Mouse (Mus musculus): ENCODE results near the gene Akap13. TPM values are rescaled to one million over a fixed set of nuclear protein-coding genes. Genes with fewer than 3 reads are reported as not detected.

The Akap13 gene
- polyA plus RNA-seq, 1 experiment: 13.5 TPM

DNA sequence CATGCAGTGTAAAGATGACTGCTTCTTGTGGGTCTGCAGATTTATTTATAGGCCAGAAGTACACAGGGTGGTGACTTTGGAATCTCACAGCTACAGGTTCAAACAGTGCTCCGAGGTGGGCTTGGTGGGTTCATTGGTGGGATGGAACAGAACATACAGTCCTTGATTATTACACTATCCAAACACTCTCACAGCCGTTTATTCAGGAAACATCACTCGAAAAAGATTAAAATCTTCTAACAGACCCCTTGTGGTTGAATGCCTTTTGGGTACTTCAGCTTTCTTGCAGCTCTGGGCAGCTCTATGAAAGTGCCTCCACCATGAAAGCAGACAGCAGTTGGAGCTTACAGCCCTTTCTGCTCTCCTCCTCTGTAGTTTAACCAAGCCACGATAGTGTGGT lies 126.8 kb downstream of the Akap13 start:
- Histone ChIP-seq H3K27ac (ENCODE audit: insufficient read depth, low read length) (no peak overlapping the region), H3K4me3 (ENCODE audit: insufficient read depth, low read length) (no peak overlapping the region), H3K4me1 (ENCODE audit: control insufficient read depth, insufficient read depth, low read length) (no peaks in the 10 kb centered on the region)
- no peak for TF ChIP-seq CTCF (IDR thresholded peaks at IDR 0.05; ENCODE audit: extremely low read depth, insufficient read depth, low read length)
- TF ChIP-seq POLR2A (IDR thresholded peaks at IDR 0.05; ENCODE audit: extremely low read depth, insufficient read depth, low read length): no peak

GRCm38 (mm10) chr7:75584100-75584499 lies 128.8 kb downstream of the Akap13 start:
- TF ChIP-seq CTCF (IDR thresholded peaks at IDR 0.05; ENCODE audit: extremely low read depth, insufficient read depth, low read length) (no peak), POLR2A (IDR thresholded peaks at IDR 0.05; ENCODE audit: extremely low read depth, insufficient read depth, low read length) (no peak)
- no peak overlapping the region for H3K27ac ChIP-seq (ENCODE audit: insufficient read depth, low read length)
- H3K4me3 ChIP-seq (ENCODE audit: insufficient read depth, low read length): no peak overlapping the region
- no peaks in the 10 kb centered on the region for H3K4me1 ChIP-seq (ENCODE audit: control insufficient read depth, insufficient read depth, low read length)

- no peaks in the 10 kb centered on the region for H3K4me1 ChIP-seq (ENCODE audit: control insufficient read depth, insufficient read depth, low read length)
- no peak overlapping the region for H3K4me3 ChIP-seq (ENCODE audit: insufficient read depth, low read length)
- H3K27ac ChIP-seq (ENCODE audit: insufficient read depth, low read length): no peak overlapping the region
- TF ChIP-seq POLR2A (IDR thresholded peaks at IDR 0.05; ENCODE audit: extremely low read depth, insufficient read depth, low read length): no peak
- no peak for TF ChIP-seq CTCF (IDR thresholded peaks at IDR 0.05; ENCODE audit: extremely low read depth, insufficient read depth, low read length)
Measured at GRCm38 (mm10) chr7:75585409-75585808, 130.1 kb downstream of the Akap13 start.

DNA sequence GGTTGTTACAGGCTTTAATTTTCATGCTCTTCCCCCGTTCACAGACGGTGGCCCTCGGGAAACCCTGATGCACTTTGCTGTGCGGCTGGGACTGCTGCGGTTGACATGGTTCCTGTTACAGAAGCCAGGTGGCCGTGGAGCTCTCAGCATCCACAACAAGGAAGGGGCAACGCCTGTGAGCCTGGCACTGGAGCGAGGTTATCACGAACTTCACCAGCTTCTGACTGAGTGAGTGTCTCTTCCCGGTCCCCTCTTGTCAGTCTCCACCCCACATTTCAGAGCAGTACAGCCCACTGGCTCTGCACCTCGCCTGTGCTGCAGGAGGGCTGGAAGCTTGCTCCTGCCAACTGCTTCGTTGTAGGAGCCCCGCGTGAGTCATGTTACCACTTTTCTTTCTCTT lies 130.8 kb downstream of the Akap13 start:
- H3K4me1 ChIP-seq (ENCODE audit: control insufficient read depth, insufficient read depth, low read length): no peaks in the 10 kb centered on the region
- H3K4me3 ChIP-seq (ENCODE audit: insufficient read depth, low read length): no peak overlapping the region
- no peak overlapping the region for H3K27ac ChIP-seq (ENCODE audit: insufficient read depth, low read length)
- TF ChIP-seq POLR2A (IDR thresholded peaks at IDR 0.05; ENCODE audit: extremely low read depth, insufficient read depth, low read length) (no peak), CTCF (IDR thresholded peaks at IDR 0.05; ENCODE audit: extremely low read depth, insufficient read depth, low read length) (no peak)

GRCm38 (mm10) chr7:75587727-75588126 lies 132.4 kb downstream of the Akap13 start:
- no peak for TF ChIP-seq POLR2A (IDR thresholded peaks at IDR 0.05; ENCODE audit: extremely low read depth, insufficient read depth, low read length)
- no peak for TF ChIP-seq CTCF (IDR thresholded peaks at IDR 0.05; ENCODE audit: extremely low read depth, insufficient read depth, low read length)
- no peak overlapping the region for H3K4me3 ChIP-seq (ENCODE audit: insufficient read depth, low read length)
- H3K4me1 ChIP-seq (ENCODE audit: control insufficient read depth, insufficient read depth, low read length): no peaks in the 10 kb centered on the region

DNA sequence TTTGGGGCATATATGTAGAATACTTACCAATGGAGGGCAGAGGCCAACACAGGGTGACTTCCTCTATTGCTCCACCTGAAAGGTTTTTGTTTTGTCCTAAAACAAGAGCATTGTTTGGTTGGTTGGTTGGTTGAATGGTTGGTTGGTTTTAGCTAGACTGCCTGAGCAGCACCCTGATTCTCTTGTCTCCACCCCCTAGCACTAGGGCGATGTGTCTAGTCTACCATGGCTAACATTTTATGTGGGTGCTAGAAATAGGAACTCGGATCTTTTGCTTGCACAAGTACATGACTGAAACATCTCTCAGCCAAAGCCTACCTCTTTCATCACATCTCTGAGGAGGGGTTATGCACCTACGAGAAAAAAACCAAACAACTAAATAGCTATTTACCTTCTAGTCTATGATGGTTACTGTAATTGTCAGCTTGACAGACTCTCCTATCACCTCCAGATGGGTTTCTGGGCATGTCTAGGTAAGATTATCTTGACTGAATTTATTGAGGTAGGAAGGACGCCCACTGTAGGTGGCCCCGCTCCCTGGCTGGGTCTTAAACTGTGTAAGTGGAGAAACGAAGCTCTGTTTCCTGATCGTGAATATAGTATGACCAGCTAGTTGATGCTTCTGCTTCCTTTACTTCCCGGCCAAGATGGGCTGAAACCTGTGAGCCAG lies 134.1 kb downstream of the Akap13 start:
- no peaks in the 10 kb centered on the region for H3K4me1 ChIP-seq (ENCODE audit: control insufficient read depth, insufficient read depth, low read length)
- no peak overlapping the region for H3K27ac ChIP-seq (ENCODE audit: insufficient read depth, low read length)

More at GRCm38 (mm10) chr7:75587727-75588126, 132.4 kb downstream of the Akap13 start:
- no peak overlapping the region for H3K27ac ChIP-seq (ENCODE audit: insufficient read depth, low read length)

DNA sequence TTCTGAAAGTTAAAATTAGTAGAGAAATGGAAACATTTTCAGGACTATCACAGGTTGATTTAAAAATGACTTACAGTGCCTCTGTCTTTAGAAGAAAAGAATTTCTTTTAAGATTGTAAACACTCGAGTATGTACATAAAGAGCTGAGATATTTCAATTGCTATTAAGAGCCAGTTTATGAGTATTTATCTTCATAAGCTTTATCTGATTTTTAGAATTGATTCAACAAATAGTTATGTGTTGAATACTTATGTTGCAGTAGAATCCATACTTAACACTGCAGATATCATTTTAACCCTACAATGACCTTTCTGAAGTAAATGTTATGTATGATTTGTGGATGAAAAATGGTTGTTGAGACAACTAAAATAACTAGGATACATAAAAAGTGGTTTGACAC lies 136.6 kb downstream of the Akap13 start:
- Histone ChIP-seq H3K4me3 (ENCODE audit: insufficient read depth, low read length) (no peak overlapping the region), H3K4me1 (ENCODE audit: control insufficient read depth, insufficient read depth, low read length) (no peaks in the 10 kb centered on the region), H3K27ac (ENCODE audit: insufficient read depth, low read length) (no peak overlapping the region)
- no peak for TF ChIP-seq POLR2A (IDR thresholded peaks at IDR 0.05; ENCODE audit: extremely low read depth, insufficient read depth, low read length)
- no peak for TF ChIP-seq CTCF (IDR thresholded peaks at IDR 0.05; ENCODE audit: extremely low read depth, insufficient read depth, low read length)

More for the DNA sequence above, 134.1 kb downstream of the Akap13 start:
- no peak for TF ChIP-seq POLR2A (IDR thresholded peaks at IDR 0.05; ENCODE audit: extremely low read depth, insufficient read depth, low read length)
- TF ChIP-seq CTCF (IDR thresholded peaks at IDR 0.05; ENCODE audit: extremely low read depth, insufficient read depth, low read length): no peak
- H3K4me3 ChIP-seq (ENCODE audit: insufficient read depth, low read length): no peak overlapping the region

DNA sequence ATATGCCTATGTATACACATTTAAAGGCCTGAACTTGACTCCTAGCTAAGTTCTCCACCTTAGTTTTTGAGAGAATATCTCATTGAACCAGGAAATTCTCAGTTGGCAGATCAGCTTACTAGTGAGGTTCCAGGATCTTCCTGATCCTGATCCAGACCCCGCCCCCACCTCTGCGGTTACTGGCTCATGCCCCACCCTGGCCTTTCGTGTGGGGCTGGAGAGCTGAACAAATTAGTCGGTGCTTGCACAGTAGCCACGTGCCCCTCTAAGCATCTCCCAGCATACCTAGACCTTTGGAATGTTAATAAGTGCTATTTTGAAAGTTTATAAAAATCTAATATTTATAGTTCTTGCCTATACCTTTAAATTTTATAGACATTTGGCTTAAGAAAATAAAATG lies 139.5 kb downstream of the Akap13 start:
- TF ChIP-seq CTCF (IDR thresholded peaks at IDR 0.05; ENCODE audit: extremely low read depth, insufficient read depth, low read length) (no peak), POLR2A (IDR thresholded peaks at IDR 0.05; ENCODE audit: extremely low read depth, insufficient read depth, low read length) (no peak)
- H3K27ac ChIP-seq (ENCODE audit: insufficient read depth, low read length): no peak overlapping the region

DNA sequence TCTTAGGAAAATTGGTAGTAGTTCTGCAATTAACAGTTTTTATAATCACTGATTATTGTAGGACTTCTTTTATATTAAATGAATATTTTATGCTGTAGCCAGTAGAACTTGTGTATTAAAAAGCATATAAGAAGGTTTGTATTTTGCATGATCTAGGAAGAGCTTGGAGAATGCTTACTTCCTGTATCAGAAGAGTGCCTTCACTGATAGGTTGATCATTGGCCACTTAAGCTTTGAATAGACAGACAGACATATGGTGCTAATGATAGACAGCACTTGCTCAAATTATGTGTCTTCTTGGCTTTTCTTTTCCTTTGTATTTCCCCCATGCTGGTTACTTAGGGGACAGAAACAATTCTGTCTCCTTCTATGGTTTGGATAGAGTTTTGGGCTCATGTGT lies 139.9 kb downstream of the Akap13 start:
- no peaks in the 10 kb centered on the region for H3K4me1 ChIP-seq (ENCODE audit: control insufficient read depth, insufficient read depth, low read length)
- no peak overlapping the region for H3K4me3 ChIP-seq (ENCODE audit: insufficient read depth, low read length)
- TF ChIP-seq CTCF (IDR thresholded peaks at IDR 0.05; ENCODE audit: extremely low read depth, insufficient read depth, low read length) (no peak), POLR2A (IDR thresholded peaks at IDR 0.05; ENCODE audit: extremely low read depth, insufficient read depth, low read length) (no peak)

More for the DNA sequence above, 139.5 kb downstream of the Akap13 start:
- Histone ChIP-seq H3K4me1 (ENCODE audit: control insufficient read depth, insufficient read depth, low read length) (no peaks in the 10 kb centered on the region), H3K4me3 (ENCODE audit: insufficient read depth, low read length) (no peak overlapping the region)

GRCm38 (mm10) chr7:75596058-75596748 lies 140.9 kb downstream of the Akap13 start:
- Histone ChIP-seq H3K27ac (ENCODE audit: insufficient read depth, low read length) (no peak overlapping the region), H3K4me1 (ENCODE audit: control insufficient read depth, insufficient read depth, low read length) (no peaks in the 10 kb centered on the region), H3K4me3 (ENCODE audit: insufficient read depth, low read length) (no peak overlapping the region)
- TF ChIP-seq POLR2A (IDR thresholded peaks at IDR 0.05; ENCODE audit: extremely low read depth, insufficient read depth, low read length) (no peak), CTCF (IDR thresholded peaks at IDR 0.05; ENCODE audit: extremely low read depth, insufficient read depth, low read length) (no peak)

More for the DNA sequence above, 139.9 kb downstream of the Akap13 start:
- H3K27ac ChIP-seq (ENCODE audit: insufficient read depth, low read length): no peak overlapping the region

Measured in cortical plate, adult 2 months (tissue).